Mouse (Mus musculus) spleen, embryonic (tissue): ENCODE results near the gene Zfp704.
"Not testable (repeated sequence)": the region's sequence is repeated elsewhere in the genome, so short reads cannot be mapped to it uniquely, and the experiment has no call there.

Experiments
- CTCF ChIA-PET: fragments of 350-600 bp; sonication (Branson Sonifier 250); formaldehyde crosslinking; loops from one replicate; lab custom pipeline; 2022; lab: Charles Lee

The Zfp704 gene

DNA sequence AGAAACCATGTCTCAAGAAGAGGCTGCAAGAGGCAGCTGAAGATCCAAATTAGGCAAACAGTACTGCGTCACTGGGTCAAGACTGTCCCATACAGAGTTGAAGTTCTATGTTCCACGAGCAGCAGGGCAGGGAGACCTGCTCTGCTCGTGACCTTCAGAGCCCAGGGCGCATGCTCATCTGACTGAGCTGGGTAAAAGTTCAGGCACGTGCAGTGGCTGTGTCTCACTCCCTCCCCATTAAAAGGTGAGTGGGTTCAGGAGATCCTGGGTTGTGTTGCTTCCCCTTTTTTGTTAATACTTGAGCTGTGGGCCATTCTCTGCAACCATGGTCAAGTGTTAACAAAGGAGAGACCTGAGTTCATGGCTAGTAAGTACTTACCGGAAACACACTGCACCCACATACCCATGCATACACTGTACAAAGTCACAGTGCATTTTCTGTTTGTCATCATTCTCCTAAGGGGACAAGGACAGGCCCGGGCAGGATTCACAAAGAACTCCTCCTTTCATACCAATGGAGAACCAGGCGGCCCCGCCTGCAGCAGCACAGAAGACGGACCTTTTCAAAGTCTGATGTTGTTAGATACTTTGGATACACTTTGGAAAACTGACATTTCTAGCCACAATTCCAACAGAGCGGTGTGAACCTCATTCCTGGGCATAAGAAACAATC is 10.0 kb downstream of the Zfp704 start:
- CTCF ChIA-PET: no interaction called here

DNA sequence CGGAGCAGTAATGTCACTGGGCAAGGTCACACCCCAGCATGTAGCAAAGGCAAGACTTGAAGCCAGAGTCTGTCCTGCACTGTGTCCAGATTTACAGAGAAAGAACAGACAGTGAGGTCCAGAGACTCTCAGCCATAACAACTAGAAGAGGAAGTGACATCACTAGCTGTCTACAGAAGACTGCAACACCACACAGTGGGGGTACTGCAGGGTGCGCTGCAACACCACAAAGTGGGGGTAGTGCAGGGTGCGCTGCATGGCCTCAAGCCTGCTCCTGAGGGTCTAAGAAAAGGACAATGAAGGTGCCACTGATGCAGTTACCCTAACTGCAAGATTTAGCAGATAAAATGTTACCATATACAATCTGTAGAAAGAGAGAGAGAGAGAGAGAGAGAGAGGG is 11.8 kb downstream of the Zfp704 start:
- CTCF ChIA-PET: interaction anchor here (0.8 kb wide), 1 partner anchor 14 kb away, joined by 3 read pairs; no protein-coding TSS in a partner anchor

DNA sequence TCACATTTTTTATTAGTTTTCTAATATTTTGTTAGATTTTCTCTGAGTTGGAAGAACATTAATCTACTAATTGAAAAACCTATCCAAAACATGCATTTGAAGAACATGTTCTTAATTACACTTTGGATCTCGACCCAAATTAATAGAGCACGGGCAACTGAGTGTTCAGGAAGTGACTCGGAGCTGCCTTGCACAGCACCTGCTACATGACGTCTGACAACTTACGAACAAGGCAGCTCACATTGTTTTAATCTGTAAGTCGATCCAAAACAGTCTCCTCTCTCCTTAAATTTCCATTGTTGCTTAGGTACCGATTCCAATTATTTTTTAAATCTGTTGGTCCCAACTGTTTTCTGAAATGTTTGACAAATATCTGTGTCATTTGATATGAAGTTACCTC is 15.4 kb downstream of the Zfp704 start:
- CTCF ChIA-PET: no interaction called here

DNA sequence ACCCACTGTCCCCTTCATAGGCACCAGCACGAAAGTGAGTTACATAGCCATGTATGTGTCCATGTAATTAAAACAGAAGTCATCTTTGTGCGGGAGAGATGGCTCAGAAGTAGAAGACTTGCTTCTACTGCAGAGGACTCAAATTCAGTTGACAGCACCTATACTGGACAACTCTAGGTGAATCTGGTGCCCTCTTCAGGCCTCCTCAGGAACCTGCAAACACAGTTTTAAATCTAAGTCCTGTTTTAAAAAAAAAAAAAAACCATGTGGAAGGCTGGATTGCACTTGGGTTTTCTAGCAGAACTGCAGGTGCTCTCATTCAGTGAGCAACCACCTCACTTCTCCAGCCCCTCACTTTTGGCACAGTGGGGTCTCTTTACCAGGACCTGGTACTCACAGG is 16.1 kb downstream of the Zfp704 start:
- CTCF ChIA-PET: no interaction called here

DNA sequence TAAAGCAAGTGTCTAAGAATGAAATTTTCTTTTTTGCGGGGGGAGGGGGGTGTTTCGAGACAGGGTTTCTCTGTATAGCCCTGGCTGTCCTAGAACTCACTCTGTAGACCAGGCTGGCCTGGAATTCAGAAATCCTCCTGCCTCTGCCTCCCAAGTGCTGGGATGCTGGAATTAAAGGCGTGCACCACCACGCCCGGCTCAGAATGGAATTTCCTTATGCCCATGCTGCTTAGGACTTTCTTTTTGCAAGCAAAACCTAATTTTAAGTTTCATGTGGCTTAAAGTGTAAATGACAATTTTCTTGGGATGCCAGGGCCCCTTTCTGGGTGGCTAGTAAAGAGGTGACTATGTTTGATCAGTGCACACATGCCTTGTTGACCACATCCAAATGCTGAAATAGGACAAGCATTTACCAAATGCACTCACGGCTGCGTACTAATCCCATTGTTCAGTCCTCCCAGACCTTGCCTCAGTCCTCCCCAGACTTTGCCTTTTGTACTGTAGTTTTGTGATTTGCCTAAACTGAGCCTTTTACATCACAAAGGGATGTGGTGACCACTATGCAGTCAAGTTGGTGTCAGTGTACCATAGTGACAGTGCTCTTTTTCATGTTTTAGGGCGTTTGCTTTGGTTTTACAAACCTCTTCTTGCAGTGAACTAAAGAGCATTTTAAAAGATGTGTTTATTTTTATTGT is 18.3 kb downstream of the Zfp704 start:
- CTCF ChIA-PET: no interaction called here

DNA sequence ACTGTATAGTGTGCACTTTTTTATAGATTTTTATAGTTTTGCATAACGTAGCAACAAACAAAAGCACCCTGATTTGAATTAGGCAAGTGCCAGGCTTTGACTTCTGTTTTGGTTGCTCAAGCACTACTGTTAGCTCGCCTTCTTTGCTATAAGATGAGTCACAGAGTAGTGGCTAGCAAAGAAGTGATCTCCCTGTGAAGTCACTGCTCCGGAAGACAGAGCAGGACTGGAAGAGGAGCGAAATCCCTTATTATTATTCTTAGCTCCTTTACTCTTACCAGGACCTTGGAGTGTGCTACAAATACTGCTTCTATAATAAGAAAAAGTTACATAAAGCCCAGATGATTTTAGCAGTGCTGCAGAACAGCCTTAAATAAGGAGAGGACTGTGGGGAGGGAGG is 21.2 kb downstream of the Zfp704 start:
- CTCF ChIA-PET: no interaction called here

DNA sequence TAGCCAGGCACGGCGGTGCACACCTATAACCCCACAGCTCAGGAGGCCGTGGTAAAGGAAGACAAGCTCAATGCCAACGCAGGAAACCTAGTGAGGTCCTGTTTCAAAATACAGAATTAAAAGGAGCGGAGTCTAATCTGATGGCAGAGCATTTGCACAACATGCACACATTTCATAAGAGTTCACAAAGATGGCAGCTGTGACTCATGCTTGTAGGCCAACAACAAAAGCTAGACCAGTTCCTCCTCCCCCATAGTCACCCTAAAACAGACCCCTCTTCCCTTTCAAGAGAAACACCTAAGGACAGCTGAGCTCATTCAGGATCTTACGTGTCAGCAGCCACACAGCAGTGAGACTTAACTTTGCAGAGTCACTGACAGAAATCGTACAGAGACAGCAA is 22.6 kb downstream of the Zfp704 start:
- CTCF ChIA-PET: no interaction called here

DNA sequence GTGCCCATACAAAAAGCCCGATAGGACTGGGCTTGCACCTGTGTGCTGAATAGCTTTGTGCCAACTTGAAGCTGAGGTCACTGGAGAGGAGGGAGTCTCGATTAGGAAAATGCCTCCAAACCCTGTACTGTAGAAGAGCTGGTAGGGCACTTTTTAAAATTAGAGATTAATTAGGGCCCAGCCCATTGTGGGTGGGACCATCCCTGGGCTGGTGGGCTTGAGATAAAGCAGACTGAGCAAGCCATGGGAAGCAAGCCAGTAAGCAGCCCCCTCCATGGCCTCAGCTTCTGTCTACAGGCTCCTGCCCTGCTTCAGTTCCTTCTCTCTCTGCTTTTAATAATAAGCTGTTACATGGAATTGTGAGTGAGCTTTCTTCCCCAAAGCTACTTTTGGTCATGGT is 26.4 kb downstream of the Zfp704 start:
- CTCF ChIA-PET: no interaction called here

DNA sequence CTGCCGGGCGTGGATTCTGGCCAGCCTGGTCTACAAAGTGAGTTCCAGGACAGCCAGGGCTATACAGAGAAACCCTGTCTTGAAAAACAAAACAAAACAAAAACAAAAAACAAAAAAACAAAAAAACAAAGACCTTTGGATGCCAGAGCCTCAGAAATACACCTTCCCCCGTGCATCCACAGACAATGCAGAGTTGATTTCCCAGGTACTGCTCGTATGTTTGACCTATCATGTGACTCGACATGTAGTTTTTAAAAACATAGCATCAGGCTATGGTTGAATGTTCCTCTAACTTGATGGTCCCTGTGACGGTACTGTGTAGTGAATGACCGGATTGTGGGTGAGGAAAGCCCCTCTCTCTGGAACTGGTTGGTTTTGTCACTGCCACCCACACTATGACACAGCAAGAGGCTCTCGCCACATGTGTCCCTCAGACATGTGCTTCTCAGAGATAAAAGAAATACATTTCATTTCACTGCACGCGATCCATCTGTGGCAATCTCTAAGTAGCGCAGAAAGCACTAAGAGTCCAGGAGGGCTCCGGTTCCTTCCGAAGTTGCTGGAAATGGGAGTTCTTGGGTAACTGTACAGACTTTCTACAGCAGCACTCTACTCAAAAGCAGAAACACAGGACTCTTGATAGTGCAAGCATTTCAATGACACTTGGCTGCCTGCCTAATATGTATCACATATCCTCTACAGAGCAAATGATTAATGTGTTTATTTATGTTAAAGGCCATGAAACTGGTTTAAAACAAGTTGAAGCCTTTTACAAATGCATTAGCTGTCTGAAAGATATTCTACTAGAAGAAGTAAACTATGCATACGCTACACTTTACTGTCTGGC is 28.7 kb downstream of the Zfp704 start:
- CTCF ChIA-PET: no interaction called here

DNA sequence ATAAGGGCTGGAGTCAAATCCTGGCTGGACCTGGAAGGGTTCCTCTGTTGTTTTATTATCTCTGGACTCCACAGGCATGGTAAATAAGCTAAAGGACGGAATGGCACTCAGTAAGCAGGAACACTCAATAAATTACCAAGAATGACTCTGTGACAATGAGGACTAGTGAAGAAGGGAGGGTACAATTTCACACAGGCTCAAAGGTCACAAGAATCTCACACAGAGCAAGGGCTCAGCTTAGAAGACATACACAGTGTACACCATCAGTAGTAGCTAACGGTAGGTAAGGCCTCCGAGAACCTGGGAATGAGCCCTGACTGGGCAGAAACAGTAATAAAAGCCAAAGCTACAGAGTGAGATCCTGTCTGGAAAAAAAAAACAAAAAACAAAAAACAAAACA is 29.8 kb downstream of the Zfp704 start:
- CTCF ChIA-PET: no interaction called here

DNA sequence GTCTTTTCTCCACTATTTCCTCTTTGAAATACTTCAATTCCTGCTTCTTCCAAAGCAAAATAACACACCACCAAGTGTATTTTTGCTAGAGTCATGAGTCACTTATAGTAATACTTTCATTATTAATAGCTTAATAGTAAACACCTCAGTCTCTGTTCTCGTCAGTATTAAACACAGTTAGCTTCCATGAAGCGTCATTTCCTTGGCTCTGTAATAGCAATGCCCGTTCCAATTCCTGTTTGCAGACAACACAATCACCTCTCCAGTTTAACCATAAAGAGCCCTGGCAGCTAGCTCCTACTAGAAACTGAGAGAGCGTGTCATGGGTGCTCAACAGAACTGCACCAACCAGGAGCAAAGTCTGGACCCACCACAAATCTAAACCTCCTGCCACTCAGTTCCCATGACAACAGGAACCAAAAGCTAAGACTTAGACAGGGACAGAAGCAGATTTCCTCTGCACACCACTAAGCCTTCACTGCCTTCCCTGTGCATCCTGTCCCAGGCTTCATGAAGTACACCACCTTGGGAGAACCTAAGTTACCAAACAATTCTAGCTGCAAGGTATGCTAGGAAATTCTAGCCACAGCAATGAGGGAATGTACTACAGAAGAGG is 30.7 kb downstream of the Zfp704 start:
- CTCF ChIA-PET: no interaction called here

DNA sequence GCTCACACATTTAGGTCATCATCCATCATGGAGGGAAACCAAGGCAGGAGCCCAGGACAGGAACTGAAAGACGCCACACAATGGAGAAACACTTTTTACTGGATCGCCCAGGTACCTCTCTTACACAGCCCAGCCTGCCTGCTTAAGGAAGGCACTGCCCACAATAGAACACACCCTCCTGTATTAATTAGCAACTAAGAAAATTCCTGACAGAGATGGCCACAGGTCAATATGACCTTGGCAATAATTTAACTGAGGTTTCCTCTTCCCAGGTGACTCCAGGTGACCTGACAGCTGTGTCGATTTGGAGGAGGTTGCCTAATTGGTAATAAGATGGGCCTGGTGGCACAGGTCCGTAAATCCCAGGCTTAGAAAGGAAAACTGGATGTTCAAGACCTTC is 33.0 kb downstream of the Zfp704 start:
- CTCF ChIA-PET: no interaction called here

DNA sequence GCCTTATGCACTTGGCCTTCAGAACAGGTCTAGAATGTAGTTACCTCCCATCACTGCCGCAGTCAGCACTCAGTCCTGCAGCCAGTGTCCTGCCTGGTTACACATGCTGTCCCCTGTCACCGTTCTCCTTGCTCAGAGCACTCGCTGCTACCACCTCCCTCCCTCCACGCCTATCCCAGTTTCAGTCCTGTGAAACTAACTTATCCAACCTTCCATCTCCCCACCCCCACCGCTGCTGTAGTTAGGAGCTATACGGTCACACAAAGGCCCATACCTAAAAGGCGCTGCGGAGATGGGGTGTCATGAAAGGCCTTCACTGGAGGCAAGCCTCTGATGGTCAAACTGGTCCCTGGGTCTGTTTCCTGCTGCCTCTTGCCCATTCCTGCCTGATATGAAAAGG is 35.6 kb downstream of the Zfp704 start:
- CTCF ChIA-PET: no interaction called here

DNA sequence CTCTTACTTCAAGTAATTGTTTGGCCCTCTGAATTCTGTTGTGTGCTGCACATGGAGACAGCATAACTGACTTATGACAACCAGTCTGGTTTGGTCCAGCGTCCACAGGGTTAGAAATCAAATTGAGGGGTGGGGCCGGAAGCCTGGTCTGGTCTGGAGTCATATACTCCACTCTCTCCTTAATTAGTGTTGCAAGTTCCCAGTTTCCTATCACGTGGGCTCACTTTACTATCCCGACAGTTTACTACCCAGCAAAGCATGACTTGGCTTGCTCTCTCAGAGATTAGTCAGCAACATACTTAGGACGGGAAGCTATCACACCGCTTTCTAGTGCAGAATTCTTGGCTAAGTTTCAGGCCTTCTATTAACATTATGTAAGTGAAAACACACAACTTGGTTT is 36.3 kb downstream of the Zfp704 start:
- CTCF ChIA-PET: no interaction called here

DNA sequence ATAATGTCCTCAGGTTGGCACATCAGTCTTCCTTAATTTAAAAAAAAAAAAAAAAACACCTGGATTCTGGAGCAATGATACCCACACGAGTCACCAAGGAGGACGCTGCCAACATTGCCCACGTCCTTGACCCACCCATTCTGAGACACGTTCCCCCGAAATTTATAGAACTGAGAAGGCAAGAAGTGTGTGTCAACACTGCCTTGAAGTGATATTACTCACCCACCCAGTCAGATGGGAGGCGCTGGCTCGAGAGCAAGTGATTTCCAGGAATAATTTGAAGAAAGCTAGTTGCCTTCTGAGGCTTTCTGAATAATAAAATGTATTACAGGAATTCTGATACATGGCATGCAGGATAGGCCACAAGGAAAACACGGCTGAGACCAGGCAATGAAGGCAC is 37.6 kb downstream of the Zfp704 start:
- CTCF ChIA-PET: no interaction called here

DNA sequence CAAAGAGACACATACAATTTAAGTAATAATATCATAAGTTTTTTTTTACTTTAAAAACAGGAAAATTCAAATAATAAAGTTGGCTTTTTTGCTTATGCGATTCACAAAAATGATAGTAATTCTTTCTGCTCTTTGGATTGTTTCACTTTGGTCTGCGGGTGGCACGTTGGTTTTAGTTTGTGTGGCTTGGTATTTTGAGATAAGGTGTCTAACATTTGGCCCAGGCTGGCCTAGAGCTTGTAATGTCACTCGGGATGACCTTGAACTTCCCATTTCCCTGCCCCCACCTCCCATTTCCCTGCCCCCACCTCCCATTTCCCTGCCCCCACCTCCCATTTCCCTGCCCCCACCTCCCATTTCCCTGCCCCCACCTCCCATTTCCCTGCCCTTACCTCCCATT is 39.1 kb downstream of the Zfp704 start:
- CTCF ChIA-PET: no interaction called here

DNA sequence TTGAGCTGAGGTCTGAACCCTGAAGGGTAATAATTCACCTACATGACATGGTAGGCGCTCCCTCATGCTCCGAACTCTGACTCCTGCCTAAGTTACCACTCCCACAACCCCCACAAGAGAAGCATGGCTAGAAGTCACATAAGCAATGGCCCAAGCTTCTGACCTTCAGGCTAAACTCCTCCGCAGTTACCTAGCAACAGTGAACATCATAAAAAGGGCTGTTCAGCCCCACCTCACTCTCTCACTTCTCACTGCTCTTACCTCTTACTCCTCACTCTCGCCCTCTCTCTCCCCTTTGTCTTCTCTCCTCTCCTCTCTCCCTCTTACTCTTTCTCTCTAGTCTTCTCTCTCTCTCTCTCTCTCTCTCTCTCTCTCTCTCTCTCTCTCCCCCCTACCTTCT is 40.2 kb downstream of the Zfp704 start:
- CTCF ChIA-PET: not testable (repeated sequence)

DNA sequence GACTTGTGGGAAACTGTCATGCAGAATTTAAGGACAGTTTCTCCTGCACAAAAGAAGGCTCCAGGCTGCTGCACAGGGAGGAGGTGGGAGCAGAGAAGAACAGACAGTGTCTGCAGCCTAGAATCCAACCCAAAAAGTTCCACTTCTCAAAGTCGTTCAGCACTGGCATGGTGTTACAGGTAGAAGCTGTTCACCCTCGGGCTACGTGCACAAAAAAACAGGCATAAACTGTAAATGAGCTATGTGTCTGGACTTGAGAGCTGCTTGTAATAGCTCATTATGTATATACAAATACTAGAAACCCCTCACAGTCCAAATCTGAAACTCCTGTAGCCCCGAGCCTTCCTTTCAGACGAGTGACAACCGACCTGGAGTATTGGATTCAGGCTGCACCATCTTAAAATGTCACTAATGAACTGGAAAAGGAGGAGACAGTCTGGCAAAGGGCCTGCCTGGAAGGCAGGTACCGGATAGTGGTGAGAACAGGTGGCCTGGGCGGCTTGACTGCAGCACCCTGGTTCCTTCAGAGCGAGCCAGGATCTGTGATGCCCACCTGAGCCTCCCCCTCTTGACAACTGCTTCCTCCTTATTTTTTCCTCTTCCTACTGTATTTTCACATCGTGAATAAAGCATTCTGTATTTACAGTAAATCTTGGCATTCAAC is 41.2 kb downstream of the Zfp704 start:
- CTCF ChIA-PET: no interaction called here

DNA sequence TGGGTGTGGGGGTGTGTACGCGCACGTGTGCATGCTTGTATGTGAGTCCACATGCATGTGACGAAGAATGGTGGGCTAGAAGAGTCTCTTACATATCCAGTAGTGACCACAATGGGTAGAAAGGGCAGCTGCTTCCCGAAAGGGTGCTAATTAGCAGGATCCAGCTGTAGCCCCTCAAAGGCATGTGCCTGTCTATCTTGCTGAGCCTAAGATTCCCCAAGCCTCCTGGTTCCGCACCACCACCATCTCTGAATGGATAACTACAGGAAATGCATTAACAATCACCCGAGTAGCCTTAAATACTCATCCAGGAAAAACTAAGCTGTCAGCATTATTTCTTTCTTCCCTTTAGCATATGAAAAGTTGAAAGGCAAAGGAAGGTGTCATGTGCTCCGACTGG is 41.9 kb downstream of the Zfp704 start:
- CTCF ChIA-PET: no interaction called here

DNA sequence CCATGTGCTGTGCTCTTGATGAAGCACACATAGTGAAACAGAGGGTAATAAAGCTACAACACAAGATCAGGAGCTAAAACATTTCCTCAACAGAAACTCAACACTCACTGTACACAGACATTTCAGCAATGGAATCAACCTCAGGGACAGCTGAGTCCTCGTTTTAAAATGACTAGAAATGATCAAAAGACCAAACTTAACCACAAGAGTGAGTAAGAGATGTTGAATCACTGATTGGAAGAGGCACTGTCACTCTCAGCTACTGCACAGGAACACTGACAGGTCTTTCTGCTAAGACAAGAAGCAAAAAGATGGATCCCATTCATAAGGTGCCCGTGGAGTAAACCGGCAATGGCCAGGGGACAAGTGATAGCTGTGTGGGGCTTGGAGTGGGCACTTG is 43.1 kb downstream of the Zfp704 start:
- CTCF ChIA-PET: no interaction called here

DNA sequence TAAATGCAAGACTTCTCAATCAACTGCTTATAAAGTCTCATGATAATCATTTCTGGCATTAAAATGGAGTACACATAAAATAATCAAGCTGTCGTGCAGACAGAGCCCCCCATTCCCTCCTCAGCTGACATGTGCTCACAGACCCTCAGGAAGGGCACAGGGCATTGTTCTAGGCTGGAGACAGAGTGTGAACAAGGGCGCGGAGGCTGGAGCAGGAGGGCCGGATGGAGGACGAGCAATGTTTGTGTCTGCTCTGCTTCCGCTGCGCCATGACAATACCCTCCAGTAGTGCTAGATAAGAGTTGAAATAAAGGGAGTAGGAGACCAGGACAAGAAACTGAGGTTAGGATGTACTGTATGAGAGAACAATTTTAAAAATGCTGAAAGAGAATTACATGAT is 46.3 kb downstream of the Zfp704 start:
- CTCF ChIA-PET: no interaction called here
